Mouse (Mus musculus): ENCODE results near the gene Kifc3. TPM values are rescaled to one million over a fixed set of nuclear protein-coding genes. Genes with fewer than 3 reads are reported as not detected.

Gene Kifc3
- polyA plus RNA-seq, 1 experiment from 2014 or later: 13.6 TPM

DNA sequence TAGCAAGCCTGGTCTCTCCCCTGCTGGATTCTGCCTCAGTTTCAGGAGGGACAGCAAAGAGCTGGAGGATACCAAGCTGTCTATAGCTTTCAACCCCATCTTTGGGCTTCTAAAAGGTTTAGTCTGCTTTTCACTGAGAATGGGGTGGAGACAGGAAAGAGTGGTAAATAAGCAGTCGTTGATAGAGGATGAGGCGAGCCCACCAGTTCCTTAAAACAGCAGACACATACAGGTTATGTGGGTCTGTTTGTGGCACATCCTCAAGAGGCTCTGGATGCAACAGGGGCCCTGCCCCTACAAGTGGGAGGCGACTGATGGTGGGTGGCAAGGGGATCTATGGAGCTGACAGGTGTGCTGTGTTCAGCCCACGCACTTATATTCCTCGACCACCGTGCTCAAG is 144.0 kb downstream of the Kifc3 start:
- ATAC-seq (ENCODE audit: low read depth): no peak
- H3K4me1 ChIP-seq (ENCODE audit: control insufficient read depth, insufficient read depth, low read length): no peaks in the 10 kb centered on the region
- WGBS: 81% methylated on average over 6 of the region's 6 CpGs
- no peak for DNase-seq (ENCODE audit: low spot score)
- H3K4me3 ChIP-seq (ENCODE audit: low read depth, low read length): no peak overlapping the region
- H3K9me3 ChIP-seq (ENCODE audit: control insufficient read depth, low read length): no peaks in the 10 kb centered on the region
- H3K27ac ChIP-seq (replicated peaks; ENCODE audit: low read depth, low read length): no peak overlapping the region
- H3K27me3 ChIP-seq (replicated peaks; ENCODE audit: control insufficient read depth, insufficient read depth, low read length): no peaks in the 10 kb centered on the region
- H3K36me3 ChIP-seq (ENCODE audit: control insufficient read depth, insufficient read depth, low read length): no peaks in the 10 kb centered on the region
- no peak overlapping the region for H3K9ac ChIP-seq (ENCODE audit: low read depth, low read length)
- no peak overlapping the region for H3K4me2 ChIP-seq (ENCODE audit: low read depth, low read length)

DNA sequence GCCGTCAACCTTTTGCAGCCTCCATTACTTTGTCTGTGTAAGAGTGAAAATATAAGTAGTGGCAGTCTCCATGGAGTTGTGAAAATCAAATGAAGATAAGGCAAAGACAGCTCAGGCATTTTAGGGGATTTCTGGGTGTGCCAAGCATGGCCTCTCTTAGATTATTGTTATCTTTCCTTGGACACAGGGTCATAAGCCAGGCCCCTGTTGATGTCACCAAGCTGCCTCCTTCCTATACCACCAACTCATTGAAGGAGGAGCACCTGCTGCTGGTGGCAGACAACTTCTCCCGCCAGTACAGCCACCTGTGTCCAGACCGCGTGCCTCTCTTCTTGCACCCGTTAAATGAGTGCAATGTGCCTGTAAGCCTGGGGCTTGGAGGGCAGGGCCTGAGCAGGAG is 146.2 kb downstream of the Kifc3 start:
- H3K36me3 ChIP-seq (ENCODE audit: control insufficient read depth, insufficient read depth, low read length): no peaks in the 10 kb centered on the region
- no peak overlapping the region for H3K4me2 ChIP-seq (ENCODE audit: low read depth, low read length)
- H3K9me3 ChIP-seq (ENCODE audit: control insufficient read depth, low read length): no peaks in the 10 kb centered on the region
- H3K27me3 ChIP-seq (replicated peaks; ENCODE audit: control insufficient read depth, insufficient read depth, low read length): no peaks in the 10 kb centered on the region
- DNase-seq (ENCODE audit: low spot score): no peak
- no peaks in the 10 kb centered on the region for H3K4me1 ChIP-seq (ENCODE audit: control insufficient read depth, insufficient read depth, low read length)
- H3K27ac ChIP-seq (replicated peaks; ENCODE audit: low read depth, low read length): no peak overlapping the region
- ATAC-seq (ENCODE audit: low read depth): no peak
- H3K9ac ChIP-seq (ENCODE audit: low read depth, low read length): no peak overlapping the region
- 82% methylated on average over 5 of the region's 5 CpGs for WGBS
- H3K4me3 ChIP-seq (ENCODE audit: low read depth, low read length): no peak overlapping the region

DNA sequence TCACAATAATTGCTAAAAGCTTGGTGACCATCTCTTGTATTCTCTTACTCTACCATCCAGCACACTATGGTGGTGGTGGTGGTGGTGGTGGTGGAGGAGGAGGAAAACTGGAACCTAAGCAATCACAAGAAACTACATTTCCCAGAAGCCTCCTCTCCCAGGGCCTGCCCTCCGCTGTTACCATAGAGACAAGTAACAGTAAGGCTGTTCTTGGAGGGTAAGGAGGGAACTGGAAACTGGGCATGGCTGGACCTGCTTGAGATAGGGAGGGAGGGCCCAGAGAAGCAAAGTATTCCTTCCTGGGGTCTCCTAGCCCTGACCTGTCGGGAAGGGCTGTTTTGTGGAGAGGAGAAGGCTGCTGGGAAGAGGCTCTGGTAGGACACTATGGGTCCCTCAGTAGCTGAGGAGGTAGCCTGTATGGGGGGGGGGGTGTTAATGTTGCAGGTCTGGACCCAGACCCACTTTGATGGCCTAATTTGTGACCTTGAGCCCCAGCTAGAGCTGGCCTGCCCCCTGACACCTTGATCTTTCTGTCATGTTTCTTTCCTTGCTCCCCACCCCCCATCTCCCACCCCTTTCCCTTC is 147.6 kb downstream of the Kifc3 start, which contains the start of gene Drc7:
TSS of gene Drc7 (plus strand) at position 177 of the 584 bp plus-strand sequence.
- H3K9me3 ChIP-seq (ENCODE audit: control insufficient read depth, low read length): no peaks in the 10 kb centered on the region
- no peak within 1 kb of the TSS for H3K27ac ChIP-seq (replicated peaks; ENCODE audit: low read depth, low read length)
- H3K4me2 ChIP-seq (ENCODE audit: low read depth, low read length): no peak within 1 kb of the TSS
- ATAC-seq (ENCODE audit: low read depth): peak; percentile 77
- 11% methylated on average over 2 of the region's 2 CpGs for WGBS
- peak; percentile 45 for DNase-seq (ENCODE audit: low spot score)
- H3K9ac ChIP-seq (ENCODE audit: low read depth, low read length): no peak within 1 kb of the TSS
- H3K36me3 ChIP-seq (ENCODE audit: control insufficient read depth, insufficient read depth, low read length): no peaks in the 10 kb centered on the region
- H3K4me1 ChIP-seq (ENCODE audit: control insufficient read depth, insufficient read depth, low read length): no peaks in the 10 kb centered on the region
- no peaks in the 10 kb centered on the region for H3K27me3 ChIP-seq (replicated peaks; ENCODE audit: control insufficient read depth, insufficient read depth, low read length)
- no peak within 1 kb of the TSS for H3K4me3 ChIP-seq (ENCODE audit: low read depth, low read length)

DNA sequence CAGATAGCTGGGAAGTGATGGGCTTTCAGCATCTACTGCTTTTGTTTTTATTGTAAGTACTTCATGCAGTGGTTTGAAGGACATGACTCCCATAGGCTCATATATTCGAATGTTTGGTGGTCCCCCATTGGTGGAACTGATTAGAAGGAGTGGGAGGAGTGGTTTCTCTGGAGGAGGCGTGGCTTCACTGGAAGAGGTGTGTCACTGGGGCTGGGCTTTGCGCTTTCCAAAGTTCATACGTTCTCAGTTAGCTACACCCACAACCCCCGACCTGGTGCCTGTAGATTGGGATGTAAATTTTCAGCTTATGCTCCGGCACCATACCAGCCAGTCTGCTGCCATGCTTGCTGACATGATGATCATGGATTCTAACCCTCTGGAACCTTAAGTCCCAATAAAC is 148.2 kb downstream of the Kifc3 start:
- Histone ChIP-seq H3K4me1 (ENCODE audit: control insufficient read depth, insufficient read depth, low read length) (no peaks in the 10 kb centered on the region), H3K27ac (replicated peaks; ENCODE audit: low read depth, low read length) (no peak overlapping the region), H3K27me3 (replicated peaks; ENCODE audit: control insufficient read depth, insufficient read depth, low read length) (no peaks in the 10 kb centered on the region), H3K9ac (ENCODE audit: low read depth, low read length) (no peak overlapping the region), H3K4me3 (ENCODE audit: low read depth, low read length) (no peak overlapping the region), H3K36me3 (ENCODE audit: control insufficient read depth, insufficient read depth, low read length) (no peaks in the 10 kb centered on the region), H3K4me2 (ENCODE audit: low read depth, low read length) (no peak overlapping the region), H3K9me3 (ENCODE audit: control insufficient read depth, low read length) (no peaks in the 10 kb centered on the region)
- DNase-seq (ENCODE audit: low spot score): no peak
- ATAC-seq (ENCODE audit: low read depth): no peak
- WGBS: 60% methylated on average over 6 of the region's 6 CpGs

Other genes starting within 250 kb of the Kifc3 start
- 16.3 and 18.8 TPM in 2 replicates for gene Adgrg1, start 228.1 kb downstream of the Kifc3 start, polyA plus RNA-seq (2014; fragmentation: Nextera tagmentation; extraction: Ambion mirVana)
- 3.3 and 3.6 TPM in 2 replicates for gene Adgrg3, start 185.1 kb downstream of the Kifc3 start, polyA plus RNA-seq (2014; fragmentation: Nextera tagmentation; extraction: Ambion mirVana)
- 0.47 and 0.60 TPM in 2 replicates for gene Drc7, start 147.7 kb downstream of the Kifc3 start, polyA plus RNA-seq (2014; fragmentation: Nextera tagmentation; extraction: Ambion mirVana)
- gene Katnb1, start 121.6 kb downstream of the Kifc3 start, polyA plus RNA-seq (2014; fragmentation: Nextera tagmentation; extraction: Ambion mirVana): 18.6 and 20.8 TPM in 2 replicates
- gene Cngb1, start 103.8 kb upstream of the Kifc3 start, polyA plus RNA-seq (2014; fragmentation: Nextera tagmentation; extraction: Ambion mirVana): 0.34 and 1.7 TPM in 2 replicates
- gene Tepp, start 107.8 kb upstream of the Kifc3 start, polyA plus RNA-seq (2014; fragmentation: Nextera tagmentation; extraction: Ambion mirVana): 0.50 TPM in 1 of 2 replicates, not detected in the other
- 8.4 and 8.9 TPM in 2 replicates for gene Zfp319, start 129.1 kb upstream of the Kifc3 start, polyA plus RNA-seq (2014; fragmentation: Nextera tagmentation; extraction: Ambion mirVana)
- 36.3 and 38.0 TPM in 2 replicates for gene Usb1, start 129.5 kb upstream of the Kifc3 start, polyA plus RNA-seq (2014; fragmentation: Nextera tagmentation; extraction: Ambion mirVana)
- 14.9 and 15.3 TPM in 2 replicates for gene Mmp15, start 149.5 kb upstream of the Kifc3 start, polyA plus RNA-seq (2014; fragmentation: Nextera tagmentation; extraction: Ambion mirVana)
- 150 and 152 TPM in 2 replicates for gene Cfap20, start 232.1 kb upstream of the Kifc3 start, polyA plus RNA-seq (2014; fragmentation: Nextera tagmentation; extraction: Ambion mirVana)